Mouse (Mus musculus) MEL (cell line): Measurements from ENCODE around the gene Cgrrf1.

Source experiments
- CTCF ChIP-seq, 3 experiments: IDR thresholded peaks in 2 of 3; conservative IDR thresholded peaks in 1 of 3; 2 replicates each; pipeline ENCODE4 v1.5.1; 2011 to 2012; ENCODE audit warnings: low read length in 3 of 3, low read depth in 2 of 3, mild to moderate bottlenecking in 2 of 3, improper control_type of control experiment in 1 of 3, inconsistent platforms in 1 of 3, mixed read lengths in 1 of 3, moderate library complexity in 1 of 3; ENCODE audit not compliant: control insufficient read depth in 1 of 3, insufficient read depth in 1 of 3, poor library complexity in 1 of 3, severe bottlenecking in 1 of 3
- EP300 ChIP-seq, 2 experiments: IDR thresholded peaks; 2 replicates each; pipeline ENCODE4 v1.6.1; 2011; ENCODE audit warnings: improper control_type of control experiment in 2 of 2, low read length in 2 of 2, low read depth in 1 of 2, mild to moderate bottlenecking in 1 of 2
- GATA1 ChIP-seq: IDR thresholded peaks from 2 replicates; pipeline ENCODE4 v1.6.1; 2011; ENCODE audit warnings: low read depth, low read length, improper control_type of control experiment
- KAT2A ChIP-seq: conservative IDR thresholded peaks from 2 replicates; pipeline ENCODE4 v1.6.1; 2012; ENCODE audit warnings: low read depth, low read length, improper control_type of control experiment, inconsistent platforms
- MAX ChIP-seq: IDR thresholded peaks from 2 replicates; pipeline ENCODE4 v1.6.1; 2011; ENCODE audit warnings: low read length, improper control_type of control experiment
- NELFE ChIP-seq: IDR thresholded peaks from 2 replicates; pipeline ENCODE4 v1.6.1; 2011; ENCODE audit warnings: low read depth, low read length, improper control_type of control experiment
- NRF1 ChIP-seq: IDR thresholded peaks from 2 replicates; pipeline ENCODE4 v1.6.1; 2014; ENCODE audit warnings: low read depth, mild to moderate bottlenecking, inconsistent platforms, low read length, improper control_type of control experiment, moderate library complexity; ENCODE audit not compliant: poor library complexity, insufficient read depth, severe bottlenecking
- POLR2A ChIP-seq, 2 experiments: IDR thresholded peaks; 2 replicates each; pipeline ENCODE4 v1.6.1; 2011 to 2012; ENCODE audit warnings: low read length in 2 of 2, mild to moderate bottlenecking in 2 of 2, control low read depth in 1 of 2, improper control_type of control experiment in 1 of 2, low read depth in 1 of 2, moderate library complexity in 1 of 2; ENCODE audit not compliant: control insufficient read depth in 1 of 2, insufficient read depth in 1 of 2, poor library complexity in 1 of 2
- SMC3 ChIP-seq: IDR thresholded peaks from 2 replicates; pipeline ENCODE4 v1.6.1; 2011; ENCODE audit warnings: low read depth, low read length, improper control_type of control experiment
- TAL1 ChIP-seq: IDR thresholded peaks from 2 replicates; pipeline ENCODE4 v1.6.1; 2012; ENCODE audit warnings: mild to moderate bottlenecking, inconsistent platforms, low read length, moderate library complexity, mixed read lengths
- TCF12 ChIP-seq: IDR thresholded peaks from 2 replicates; pipeline ENCODE4 v1.6.1; 2014; ENCODE audit warnings: low read depth, mild to moderate bottlenecking, inconsistent platforms, low read length, improper control_type of control experiment, moderate library complexity
- ZMIZ1 ChIP-seq: IDR thresholded peaks from 2 replicates; pipeline ENCODE4 v1.6.1; 2012; ENCODE audit warnings: low read depth, mild to moderate bottlenecking, inconsistent platforms, low read length, improper control_type of control experiment, moderate library complexity

DNA sequence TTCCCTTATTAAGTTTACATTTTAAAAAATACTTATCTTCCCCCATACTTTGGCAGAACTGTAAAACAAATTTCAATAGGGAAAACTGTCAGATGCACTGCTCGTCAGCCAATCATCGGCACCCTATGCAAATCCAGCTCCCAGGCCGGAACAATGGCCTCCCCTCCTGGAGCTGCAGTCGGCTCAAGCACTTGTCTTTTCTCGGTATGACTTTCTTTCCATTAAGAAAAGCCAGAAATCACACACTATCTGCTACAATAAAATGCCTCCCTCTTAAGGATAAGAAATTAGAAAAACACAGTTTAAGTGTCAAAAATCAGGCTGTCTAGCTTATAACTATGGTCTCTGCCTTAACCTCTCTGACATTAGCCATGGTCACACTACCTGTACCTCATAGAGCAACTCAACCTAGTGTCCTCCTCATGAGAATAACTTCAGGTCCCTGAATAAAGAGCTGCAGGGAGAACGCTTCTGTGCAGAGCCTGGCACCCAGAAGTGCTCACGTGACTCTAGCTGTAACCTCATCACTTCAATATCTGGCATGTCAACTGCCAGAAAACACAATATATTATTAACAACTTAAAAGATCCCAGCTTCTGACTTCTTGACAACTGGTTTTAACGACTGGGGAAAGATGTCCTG lies 49.6 kb upstream of the Cgrrf1 start:
- TF ChIP-seq EP300 (IDR thresholded peaks at IDR 0.05; ENCODE audit: low read depth in 1 of 2, low read length in 2 of 2) = no peak
- TF ChIP-seq TAL1 = no peak
- no peak for TF ChIP-seq CTCF (IDR thresholded peaks at IDR 0.05 in 2 of 3, conservative IDR thresholded peaks at IDR 0.05 in 1 of 3; ENCODE audit: control insufficient read depth in 1 of 3, insufficient read depth in 1 of 3, low read depth in 2 of 3, low read length in 3 of 3, poor library complexity in 1 of 3, severe bottlenecking in 1 of 3)
- TF ChIP-seq NRF1 = no peak
- no peak for TF ChIP-seq SMC3
- no peak for TF ChIP-seq MAX
- TF ChIP-seq TCF12 = no peak
- no peak for TF ChIP-seq GATA1
- no peak for TF ChIP-seq POLR2A (IDR thresholded peaks at IDR 0.05; ENCODE audit: control insufficient read depth in 1 of 2, insufficient read depth in 1 of 2, low read depth in 1 of 2, low read length in 2 of 2, poor library complexity in 1 of 2)
- no peak for TF ChIP-seq NELFE
- TF ChIP-seq KAT2A = no peak
- no peak for TF ChIP-seq ZMIZ1
